Mouse (Mus musculus) heart, embryonic 13.5 days (tissue): ENCODE results near the gene Acaca. TPM values are rescaled to one million over a fixed set of nuclear protein-coding genes. Genes with fewer than 3 reads are reported as not detected.
A peak's percentile ranks its signal among the peaks of the same experiment; 100 is the strongest.

Experiments used
- ATAC-seq: fragments of 200-750 bp; cut with Nextera tagmentation; 2 replicates; pipeline ENCODE4 v1.8.0; 2017; ENCODE audit warnings: moderate TSS enrichment; ENCODE audit not compliant: insufficient number of reproducible peaks, low FRiP score, low TSS enrichment; ENCODE audit errors: extremely low read depth
- H3K27ac ChIP-seq: fragments of 300-500 bp; sonication (generic); replicated peaks from 2 replicates; pipeline ENCODE4 v1.5.1; 2015; ENCODE audit warnings: moderate library complexity, mild to moderate bottlenecking, inconsistent platforms
- H3K27me3 ChIP-seq: fragments of 300-500 bp; sonication (generic); replicated peaks from 2 replicates; pipeline ENCODE4 v1.6.1; 2015; ENCODE audit warnings: mild to moderate bottlenecking, inconsistent platforms
- H3K36me3 ChIP-seq: fragments of 300-500 bp; sonication (generic); 2 replicates; pipeline ENCODE4 v1.6.1; 2015; ENCODE audit warnings: mild to moderate bottlenecking, inconsistent platforms
- H3K4me1 ChIP-seq: fragments of 300-500 bp; sonication (generic); 2 replicates; pipeline ENCODE4 v1.6.1; 2015; ENCODE audit warnings: inconsistent platforms
- H3K4me2 ChIP-seq: fragments of 300-500 bp; sonication (generic); 2 replicates; pipeline ENCODE4 v1.6.1; 2015; ENCODE audit warnings: inconsistent platforms, mild to moderate bottlenecking, moderate library complexity
- H3K4me3 ChIP-seq: fragments of 300-500 bp; sonication (generic); 2 replicates; pipeline ENCODE4 v1.5.1; 2015; ENCODE audit warnings: moderate library complexity, mild to moderate bottlenecking, inconsistent platforms
- H3K9ac ChIP-seq: fragments of 300-500 bp; sonication (generic); 2 replicates; pipeline ENCODE4 v1.6.1; 2015; ENCODE audit warnings: inconsistent platforms, mild to moderate bottlenecking, moderate library complexity
- H3K9me3 ChIP-seq: fragments of 300-500 bp; sonication (generic); 2 replicates; pipeline ENCODE4 v1.6.1; 2016; ENCODE audit warnings: inconsistent platforms
- WGBS: fragments of 180-500 bp; shearing (Covaris S2); methylation state at CpG from one replicate; pipeline ENCODE4 v1.1.7; 2015; ENCODE audit warnings: mixed read lengths; 5-methylcytosine and 5-hydroxymethylcytosine counted together
- polyA plus RNA-seq: library from polyadenylated mRNA; unstranded; fragments of >200 nt; fragmentation: Nextera tagmentation; extraction: Ambion mirVana; gene quantifications from 2 replicates; pipeline ENCODE4 v1.2.1, GENCODE M21; 2015

The Acaca gene
- polyA plus RNA-seq, 1 experiment from 2014 or later, result 6.6 TPM

- H3K27ac ChIP-seq, result 0 out of 2 replicates have a peak overlapping the region, but pooled peaks have one; percentile 1
- no peaks in the 10 kb centered on the region for H3K27me3 ChIP-seq
- no peak overlapping the region for H3K4me3 ChIP-seq
- no peak for ATAC-seq
- no peak overlapping the region for H3K9ac ChIP-seq
- no peaks in the 10 kb centered on the region for H3K9me3 ChIP-seq
- WGBS, result 55% methylated on average over 9 of the region's 9 CpGs
- peaks cover 78% of the 10 kb centered on the region for H3K36me3 ChIP-seq
- H3K4me2 ChIP-seq, result no peak overlapping the region
- H3K4me1 ChIP-seq, result peaks cover 20% of the 10 kb centered on the region
Measured at GRCm38 (mm10) chr11:84115646-84116045, 13.8 kb upstream of the Acaca start.

- WGBS, result 64% methylated on average over 2 of the region's 2 CpGs
- 0 out of 2 replicates have a peak overlapping the region, but pooled peaks have one; percentile 1 for H3K27ac ChIP-seq
- peaks cover 78% of the 10 kb centered on the region for H3K36me3 ChIP-seq
Measured at GRCm38 (mm10) chr11:84116221-84116620, 13.3 kb upstream of the Acaca start.

GRCm38 (mm10) chr11:84117431-84117830 is 12.0 kb upstream of the Acaca start:
- no peak overlapping the region for H3K9ac ChIP-seq
- H3K36me3 ChIP-seq, result peaks cover 79% of the 10 kb centered on the region
- H3K27me3 ChIP-seq, result no peaks in the 10 kb centered on the region
- H3K4me2 ChIP-seq, result no peak overlapping the region
- H3K4me3 ChIP-seq, result no peak overlapping the region
- peaks cover 23% of the 10 kb centered on the region for H3K4me1 ChIP-seq
- H3K9me3 ChIP-seq, result no peaks in the 10 kb centered on the region
- ATAC-seq, result no peak
- WGBS, result 88% methylated on average over 4 of the region's 4 CpGs
- H3K27ac ChIP-seq, result no peak overlapping the region

More at GRCm38 (mm10) chr11:84116221-84116620, 13.3 kb upstream of the Acaca start:
- no peak overlapping the region for H3K4me3 ChIP-seq
- H3K27me3 ChIP-seq, result no peaks in the 10 kb centered on the region
- H3K9ac ChIP-seq, result no peak overlapping the region
- H3K4me2 ChIP-seq, result no peak overlapping the region
- no peak for ATAC-seq
- peaks cover 20% of the 10 kb centered on the region for H3K4me1 ChIP-seq
- no peaks in the 10 kb centered on the region for H3K9me3 ChIP-seq

- Histone ChIP-seq H3K36me3 (peaks cover 92% of the 10 kb centered on the region), H3K9ac (no peak overlapping the region), H3K27ac (peak overlapping the region; percentile 34; the same call in 1 of the 2 replicates), H3K4me2 (no peak overlapping the region), H3K9me3 (no peaks in the 10 kb centered on the region), H3K4me1 (peaks cover 8% of the 10 kb centered on the region), H3K4me3 (no peak overlapping the region), H3K27me3 (no peaks in the 10 kb centered on the region)
- 73% methylated on average over 12 of the region's 12 CpGs for WGBS
- ATAC-seq, result no peak
Measured at GRCm38 (mm10) chr11:84121051-84121956, 8.2 kb upstream of the Acaca start.

- WGBS, result 91% methylated on average over 4 of the region's 4 CpGs
- no peak for ATAC-seq
- Histone ChIP-seq H3K27me3 (no peaks in the 10 kb centered on the region), H3K4me2 (peak overlapping the region; percentile 89; the same call in 1 of the 2 replicates), H3K4me1 (peaks cover 13% of the 10 kb centered on the region), H3K9ac (no peak overlapping the region), H3K9me3 (no peaks in the 10 kb centered on the region), H3K27ac (no peak overlapping the region), H3K36me3 (peaks cover 39% of the 10 kb centered on the region), H3K4me3 (no peak overlapping the region)
Measured at GRCm38 (mm10) chr11:84127977-84128376, 1.5 kb upstream of the Acaca start.

- Histone ChIP-seq H3K9ac (peak overlapping the region; percentile 87), H3K27ac (no peak overlapping the region), H3K36me3 (peaks cover 23% of the 10 kb centered on the region), H3K27me3 (no peaks in the 10 kb centered on the region), H3K4me3 (peak overlapping the region; percentile 82), H3K4me2 (peak overlapping the region; percentile 89), H3K4me1 (peaks cover 13% of the 10 kb centered on the region), H3K9me3 (no peaks in the 10 kb centered on the region)
- WGBS, result 6% methylated on average over 11 of the region's 11 CpGs
- ATAC-seq, result no peak
Measured at GRCm38 (mm10) chr11:84129799-84130185, 320 bp downstream of the Acaca start.

GRCm38 (mm10) chr11:84134331-84134860 is 4.9 kb downstream of the Acaca start:
- Histone ChIP-seq H3K27ac (no peak overlapping the region), H3K4me2 (no peak overlapping the region), H3K4me3 (no peak overlapping the region), H3K9me3 (no peaks in the 10 kb centered on the region), H3K9ac (no peak overlapping the region), H3K36me3 (no peaks in the 10 kb centered on the region), H3K27me3 (no peaks in the 10 kb centered on the region), H3K4me1 (peaks cover 12% of the 10 kb centered on the region)
- no peak for ATAC-seq
- 86% methylated on average over 2 of the region's 2 CpGs for WGBS

- H3K4me1 ChIP-seq, result peaks cover 7% of the 10 kb centered on the region; the same call in 1 of the 2 replicates
- no peaks in the 10 kb centered on the region for H3K9me3 ChIP-seq
- no peak for ATAC-seq
- H3K4me3 ChIP-seq, result no peak overlapping the region
- no peak overlapping the region for H3K9ac ChIP-seq
- WGBS, result 75% methylated on average over 3 of the region's 3 CpGs
- no peak overlapping the region for H3K27ac ChIP-seq
- no peak overlapping the region for H3K4me2 ChIP-seq
- no peaks in the 10 kb centered on the region for H3K27me3 ChIP-seq
- no peaks in the 10 kb centered on the region for H3K36me3 ChIP-seq
Measured at GRCm38 (mm10) chr11:84136453-84136852, 7.0 kb downstream of the Acaca start.

- H3K27ac ChIP-seq, result no peak overlapping the region
- ATAC-seq, result no peak
- peaks cover 7% of the 10 kb centered on the region; the same call in 1 of the 2 replicates for H3K4me1 ChIP-seq
- no peaks in the 10 kb centered on the region for H3K9me3 ChIP-seq
- H3K4me3 ChIP-seq, result no peak overlapping the region
- H3K36me3 ChIP-seq, result no peaks in the 10 kb centered on the region
- WGBS, result 50% methylated on average over 2 of the region's 2 CpGs
- 0 out of 2 replicates have a peak, but pooled peaks cover 4% of the 10 kb centered on the region for H3K27me3 ChIP-seq
- no peak overlapping the region for H3K9ac ChIP-seq
- H3K4me2 ChIP-seq, result no peak overlapping the region
Measured at GRCm38 (mm10) chr11:84141752-84142151, 12.3 kb downstream of the Acaca start.

- Histone ChIP-seq H3K4me1 (no peaks in the 10 kb centered on the region), H3K27me3 (0 out of 2 replicates have a peak, but pooled peaks cover 4% of the 10 kb centered on the region), H3K36me3 (no peaks in the 10 kb centered on the region), H3K27ac (no peak overlapping the region), H3K9ac (no peak overlapping the region), H3K4me3 (no peak overlapping the region), H3K9me3 (no peaks in the 10 kb centered on the region), H3K4me2 (no peak overlapping the region)
- ATAC-seq, result no peak
- 74% methylated on average over 10 of the region's 10 CpGs for WGBS
Measured at GRCm38 (mm10) chr11:84145201-84145798, 15.8 kb downstream of the Acaca start.

- Histone ChIP-seq H3K27ac (no peak overlapping the region), H3K4me3 (no peak overlapping the region), H3K4me1 (no peaks in the 10 kb centered on the region), H3K27me3 (0 out of 2 replicates have a peak, but pooled peaks cover 4% of the 10 kb centered on the region), H3K36me3 (no peaks in the 10 kb centered on the region), H3K9me3 (no peaks in the 10 kb centered on the region), H3K4me2 (no peak overlapping the region), H3K9ac (no peak overlapping the region)
- 72% methylated on average over 3 of the region's 3 CpGs for WGBS
- no peak for ATAC-seq
Measured at GRCm38 (mm10) chr11:84146081-84146480, 16.6 kb downstream of the Acaca start.
